ENCODE assay signal across 10 mouse cellular contexts in the genomic region with DNA sequence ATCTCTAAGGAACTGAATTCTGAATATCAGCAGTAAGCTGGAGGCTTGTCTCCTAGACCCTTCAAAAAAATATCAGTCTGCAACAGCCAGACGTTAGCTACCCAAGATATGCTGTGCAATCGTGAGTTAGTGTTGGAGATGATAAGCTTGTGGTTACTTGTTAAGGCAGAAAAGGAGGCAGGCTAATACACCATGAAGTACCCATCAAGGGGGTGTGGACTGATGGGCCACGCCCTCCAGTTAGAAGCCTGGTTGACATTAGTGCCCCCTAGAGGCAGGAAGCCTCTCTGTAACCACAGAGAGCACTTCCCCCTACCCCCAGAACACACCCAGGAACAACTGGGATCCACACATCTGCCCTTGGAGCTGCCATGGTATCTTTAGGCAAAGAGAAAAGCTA. TPM values are rescaled to one million over a fixed set of nuclear protein-coding genes. Genes with fewer than 3 reads are reported as not detected.
DNase-seq lines count a peak whose midpoint lies in the region; ATAC-seq and TF ChIP-seq lines count a peak whose summit lies in the region.
"Had no signal": no experiment of that assay in that cellular context is flagged by ENCODE, and none has a peak within 500 bp of the region (broad histone marks: within the 10 kb centered on the region; RNA-seq: fewer than 3 reads in every experiment).

No protein-coding gene starts in this region.

- no peaks in the 10 kb centered on the region for H3K9me3 ChIP-seq in midbrain, postnatal 0 days (ENCODE audit: low read length)
- H3K9me3 ChIP-seq in midbrain, embryonic 14.5 days (ENCODE audit: control insufficient read depth, low read length) = no peaks in the 10 kb centered on the region

- H3K4me2 ChIP-seq in midbrain, postnatal 0 days (ENCODE audit: low read depth, low read length, poor library complexity, severe bottlenecking) = no peak overlapping the region
- H3K4me2 ChIP-seq in midbrain, embryonic 14.5 days (ENCODE audit: low read length) = no peak overlapping the region

- H3K27me3 ChIP-seq in cerebellum, adult 2 months (ENCODE audit: control insufficient read depth, insufficient read depth, low read length) = no peaks in the 10 kb centered on the region
- no peaks in the 10 kb centered on the region for H3K27me3 ChIP-seq in midbrain, postnatal 0 days (ENCODE audit: insufficient read depth, low read length)
- no peaks in the 10 kb centered on the region for H3K27me3 ChIP-seq in midbrain, embryonic 14.5 days (ENCODE audit: control insufficient read depth, insufficient read depth, low read length)

- 88% methylated on average over 3 of the region's 3 CpGs for WGBS in cerebellum, adult 2 months
- 60% methylated on average over 3 of the region's 3 CpGs for WGBS in midbrain, postnatal 0 days
- WGBS in midbrain, embryonic 14.5 days = 58% methylated on average over 3 of the region's 3 CpGs

- no peak overlapping the region for H3K27ac ChIP-seq in cerebellum, adult 2 months (ENCODE audit: insufficient read depth, low read length)
- no peak overlapping the region for H3K27ac ChIP-seq in midbrain, postnatal 0 days (ENCODE audit: low read depth, low read length)
- no peak overlapping the region for H3K27ac ChIP-seq in midbrain, embryonic 14.5 days (replicated peaks; ENCODE audit: low read depth, low read length)

- H3K4me3 ChIP-seq in cerebellum, adult 2 months (replicated peaks; ENCODE audit: insufficient read depth, low read depth, low read length) = no peak overlapping the region
- H3K4me3 ChIP-seq in midbrain, postnatal 0 days (ENCODE audit: low read depth, low read length) = no peak overlapping the region
- H3K4me3 ChIP-seq in midbrain, embryonic 14.5 days (replicated peaks; ENCODE audit: low read depth, low read length) = no peak overlapping the region

- no peak for DNase-seq in cerebellum, adult 2 months
- DNase-seq in cerebellum, postnatal 10 days = no peak
- DNase-seq in midbrain, postnatal 0 days (ENCODE audit: low spot score) = no peak
- DNase-seq in midbrain, embryonic 14.5 days = no peak
- DNase-seq in skeletal muscle tissue, adult 2 months (ENCODE audit: low read depth, low spot score) = peak; percentile 17
- DNase-seq in left cerebral cortex, adult 18-20 months (ENCODE audit: low spot score in 2 of 2) = no peak
- DNase-seq in layer of hippocampus, postnatal 25 days (ENCODE audit: extremely low spot score in 1 of 2, low spot score in 1 of 2) = no peak
- DNase-seq: cerebellum, adult 11-12 months had no signal

- no peak overlapping the region for H3K9ac ChIP-seq in midbrain, postnatal 0 days (replicated peaks; ENCODE audit: low read length, poor library complexity, severe bottlenecking)
- H3K9ac ChIP-seq in midbrain, embryonic 14.5 days (replicated peaks; ENCODE audit: low read length) = no peak overlapping the region

- ATAC-seq in midbrain, postnatal 0 days (ENCODE audit: low FRiP score) = no peak
- ATAC-seq in midbrain, embryonic 14.5 days (ENCODE audit: low FRiP score, low TSS enrichment) = no peak
- ATAC-seq in erythroblast, adult 5-6 weeks (replicated peaks; ENCODE audit: low FRiP score, poor library complexity, severe bottlenecking) = peak; percentile 67

- peaks cover 8% of the 10 kb centered on the region for H3K4me1 ChIP-seq in cerebellum, adult 2 months (ENCODE audit: control insufficient read depth, insufficient read depth, low read length)
- H3K4me1 ChIP-seq in midbrain, postnatal 0 days (ENCODE audit: insufficient read depth, low read length) = peaks cover 6% of the 10 kb centered on the region; the same call in 1 of the 2 replicates
- H3K4me1 ChIP-seq in midbrain, embryonic 14.5 days (ENCODE audit: control insufficient read depth, insufficient read depth, low read length) = peaks cover 17% of the 10 kb centered on the region

- TF ChIP-seq POLR2A in cerebellum, adult 2 months (IDR thresholded peaks at IDR 0.05; ENCODE audit: borderline replicate concordance, insufficient read depth, low read length) = no peak

- H3K36me3 ChIP-seq in midbrain, postnatal 0 days (ENCODE audit: insufficient read depth, low read length) = no peaks in the 10 kb centered on the region
- no peaks in the 10 kb centered on the region for H3K36me3 ChIP-seq in midbrain, embryonic 14.5 days (ENCODE audit: control insufficient read depth, insufficient read depth, low read length)

- peak; percentile 34; the same call in 1 of the 2 replicates for TF ChIP-seq CTCF in cerebellum, adult 2 months (IDR thresholded peaks at IDR 0.05; ENCODE audit: borderline replicate concordance, insufficient read depth, low read depth, low read length)
- TF ChIP-seq CTCF in midbrain, postnatal 0 days (IDR thresholded peaks at IDR 0.05) = peak; percentile 36

RNA-seq across cellular contexts. Expression of gene Gsg1l, which starts 39.9 kb away (rescaled TPM):
- 17.5 and 18.0 TPM in 2 replicates for polyA plus RNA-seq in cerebellum, adult 2 months (2012; rRNA removed)
- 38.3 and 42.7 TPM in 2 replicates for total RNA-seq in midbrain, postnatal 0 days (2014; rRNA removed)
- polyA plus RNA-seq in midbrain, postnatal 0 days (2015; fragmentation: Nextera tagmentation; extraction: Ambion mirVana) = 17.8 and 19.3 TPM in 2 replicates
- polyA plus RNA-seq in midbrain, embryonic 14.5 days (2014; fragmentation: Nextera tagmentation; extraction: Ambion mirVana) = 9.6 and 10.3 TPM in 2 replicates
- not detected in 2 replicates for total RNA-seq in erythroblast, adult 5-6 weeks (2015; ENCODE audit: low replicate concordance)
- not detected in 2 replicates for total RNA-seq in erythroblast, adult 5-6 weeks (2017; ENCODE audit: low replicate concordance)
- total RNA-seq in left cerebral cortex, adult 18-20 months (2021) = 10 to 100 TPM; 65.7 to 75.3 TPM
- total RNA-seq in layer of hippocampus, postnatal 25 days (2021) = 10 to 100 TPM; 14.3 to 14.4 TPM
- total RNA-seq: monocyte, adult 5-6 weeks had no signal

Comparison
In these comparisons a context has a peak if more than half of its experiments do, and no peak if none do; other contexts are left out.
1. RNA of gene Gsg1l, which starts 39.9 kb away (total RNA-seq): 65.7 to 75.3 TPM in left cerebral cortex, adult 18-20 months, 38.3 to 42.7 TPM in midbrain, postnatal 0 days and 14.3 to 14.4 TPM in layer of hippocampus, postnatal 25 days; not detected in erythroblast, adult 5-6 weeks; every median in the first group is over 10 times any median in the second.